Mouse (Mus musculus): ENCODE measurements around the gene Kmt2a. TPM values are rescaled to one million over a fixed set of nuclear protein-coding genes. Genes with fewer than 3 reads are reported as not detected.

Gene Kmt2a
- 11.9 and 12.0 TPM in 2 replicates for polyA plus RNA-seq (2016; fragmentation: Nextera tagmentation; extraction: Ambion mirVana)

GRCm38 (mm10) chr9:44881221-44881871, at the start of gene Kmt2a:
Gene Kmt2a (minus strand): TSS chr9:44881296.
- Histone ChIP-seq H3K9me3 (replicated peaks) (no peaks in the 10 kb centered on the region), H3K9ac (peak within 1 kb of the TSS; percentile 94), H3K4me2 (peak within 1 kb of the TSS; percentile 98), H3K27ac (ENCODE audit: poor library complexity, severe bottlenecking) (peak within 1 kb of the TSS; percentile 96), H3K4me1 (replicated peaks) (peaks cover 38% of the 10 kb centered on the region), H3K4me3 (peak within 1 kb of the TSS; percentile 87), H3K36me3 (0 out of 2 replicates have a peak, but pooled peaks cover 4% of the 10 kb centered on the region), H3K27me3 (replicated peaks) (peaks cover 4% of the 10 kb centered on the region; the same call in 1 of the 2 replicates)
- ATAC-seq (ENCODE audit: insufficient number of reproducible peaks, low FRiP score), result peak; percentile 92
- WGBS, result under 1% methylated on average over 66 of the region's 71 CpGs

- H3K4me2 ChIP-seq, result peak overlapping the region; percentile 80
- no peak overlapping the region for H3K9ac ChIP-seq
- no peak for ATAC-seq (ENCODE audit: insufficient number of reproducible peaks, low FRiP score)
- H3K4me1 ChIP-seq (replicated peaks), result 0 out of 2 replicates have a peak, but pooled peaks cover 4% of the 10 kb centered on the region
- H3K4me3 ChIP-seq, result peak overlapping the region; percentile 97
- H3K9me3 ChIP-seq (replicated peaks), result no peaks in the 10 kb centered on the region
- WGBS, result 69% methylated on average over 2 of the region's 2 CpGs
- H3K27ac ChIP-seq (ENCODE audit: poor library complexity, severe bottlenecking), result no peak overlapping the region
- H3K36me3 ChIP-seq, result peaks cover 13% of the 10 kb centered on the region
- no peaks in the 10 kb centered on the region for H3K27me3 ChIP-seq (replicated peaks)
Measured at GRCm38 (mm10) chr9:44921543-44921942, 40.4 kb upstream of the Kmt2a start.

- Histone ChIP-seq H3K27ac (ENCODE audit: poor library complexity, severe bottlenecking) (peak overlapping the region; percentile 94), H3K4me1 (replicated peaks) (0 out of 2 replicates have a peak, but pooled peaks cover 4% of the 10 kb centered on the region), H3K36me3 (peaks cover 13% of the 10 kb centered on the region), H3K9me3 (replicated peaks) (no peaks in the 10 kb centered on the region), H3K4me2 (peak overlapping the region; percentile 80), H3K4me3 (peak overlapping the region; percentile 97), H3K9ac (peak overlapping the region; percentile 60), H3K27me3 (replicated peaks) (no peaks in the 10 kb centered on the region)
- WGBS, result under 1% methylated on average over 8 of the region's 8 CpGs
- peak; percentile 75; the same call in 1 of the 2 replicates for ATAC-seq (ENCODE audit: insufficient number of reproducible peaks, low FRiP score)
Measured at GRCm38 (mm10) chr9:44921123-44921468, 40.0 kb upstream of the Kmt2a start.

GRCm38 (mm10) chr9:44920374-44921122, 39.5 kb upstream of the Kmt2a start, which contains the start of gene Atp5l:
Gene Atp5l (minus strand): TSS chr9:44920742.
- Histone ChIP-seq H3K27ac (ENCODE audit: poor library complexity, severe bottlenecking) (peak within 1 kb of the TSS; percentile 94), H3K9ac (peak within 1 kb of the TSS; percentile 99), H3K4me3 (peak within 1 kb of the TSS; percentile 97), H3K36me3 (peaks cover 9% of the 10 kb centered on the region), H3K9me3 (replicated peaks) (no peaks in the 10 kb centered on the region), H3K4me1 (replicated peaks) (peaks cover 4% of the 10 kb centered on the region; the same call in 1 of the 2 replicates), H3K27me3 (replicated peaks) (no peaks in the 10 kb centered on the region), H3K4me2 (peak within 1 kb of the TSS; percentile 80)
- ATAC-seq (ENCODE audit: insufficient number of reproducible peaks, low FRiP score), result peak; percentile 88
- under 1% methylated on average over 48 of the region's 48 CpGs for WGBS

- Histone ChIP-seq H3K36me3 (peaks cover 9% of the 10 kb centered on the region), H3K4me1 (replicated peaks) (peaks cover 10% of the 10 kb centered on the region), H3K9me3 (replicated peaks) (no peaks in the 10 kb centered on the region), H3K4me3 (peak overlapping the region; percentile 97), H3K27ac (ENCODE audit: poor library complexity, severe bottlenecking) (no peak overlapping the region), H3K27me3 (replicated peaks) (no peaks in the 10 kb centered on the region), H3K4me2 (peak overlapping the region; percentile 80), H3K9ac (peak overlapping the region; percentile 99)
- no peak for ATAC-seq (ENCODE audit: insufficient number of reproducible peaks, low FRiP score)
- WGBS, result 31% methylated on average over 2 of the region's 2 CpGs
Measured at GRCm38 (mm10) chr9:44919606-44920005, 38.5 kb upstream of the Kmt2a start.

GRCm38 (mm10) chr9:44916196-44916595, 35.1 kb upstream of the Kmt2a start:
- Histone ChIP-seq H3K27me3 (replicated peaks) (no peaks in the 10 kb centered on the region), H3K4me2 (no peak overlapping the region), H3K4me3 (no peak overlapping the region), H3K9me3 (replicated peaks) (no peaks in the 10 kb centered on the region), H3K36me3 (peaks cover 21% of the 10 kb centered on the region), H3K9ac (no peak overlapping the region), H3K4me1 (replicated peaks) (peaks cover 11% of the 10 kb centered on the region), H3K27ac (ENCODE audit: poor library complexity, severe bottlenecking) (no peak overlapping the region)
- 77% methylated on average over 1 of the region's 1 CpGs for WGBS
- ATAC-seq (ENCODE audit: insufficient number of reproducible peaks, low FRiP score), result no peak

GRCm38 (mm10) chr9:44914706-44915105, 33.6 kb upstream of the Kmt2a start:
- Histone ChIP-seq H3K9me3 (replicated peaks) (no peaks in the 10 kb centered on the region), H3K4me3 (no peak overlapping the region), H3K36me3 (peaks cover 36% of the 10 kb centered on the region), H3K4me2 (0 out of 2 replicates have a peak overlapping the region, but pooled peaks have one; percentile 12), H3K9ac (peak overlapping the region; percentile 35; the same call in 1 of the 2 replicates), H3K27me3 (replicated peaks) (no peaks in the 10 kb centered on the region), H3K4me1 (replicated peaks) (peaks cover 11% of the 10 kb centered on the region), H3K27ac (ENCODE audit: poor library complexity, severe bottlenecking) (no peak overlapping the region)
- 38% methylated on average over 4 of the region's 4 CpGs for WGBS
- no peak for ATAC-seq (ENCODE audit: insufficient number of reproducible peaks, low FRiP score)

- no peak for ATAC-seq (ENCODE audit: insufficient number of reproducible peaks, low FRiP score)
- Histone ChIP-seq H3K27me3 (replicated peaks) (no peaks in the 10 kb centered on the region), H3K4me3 (no peak overlapping the region), H3K9ac (no peak overlapping the region), H3K9me3 (replicated peaks) (no peaks in the 10 kb centered on the region), H3K4me2 (no peak overlapping the region), H3K4me1 (replicated peaks) (peaks cover 10% of the 10 kb centered on the region), H3K27ac (ENCODE audit: poor library complexity, severe bottlenecking) (no peak overlapping the region), H3K36me3 (peaks cover 31% of the 10 kb centered on the region)
- whole genome bisulfite sequencing, result 89% methylated on average over 4 of the region's 4 CpGs
Measured at GRCm38 (mm10) chr9:44911365-44911764, 30.3 kb upstream of the Kmt2a start.

GRCm38 (mm10) chr9:44905620-44906019, 24.5 kb upstream of the Kmt2a start:
- H3K4me3 ChIP-seq, result no peak overlapping the region
- peak overlapping the region; percentile 61 for H3K27ac ChIP-seq (ENCODE audit: poor library complexity, severe bottlenecking)
- H3K9me3 ChIP-seq (replicated peaks), result no peaks in the 10 kb centered on the region
- H3K9ac ChIP-seq, result no peak overlapping the region
- no peaks in the 10 kb centered on the region for H3K27me3 ChIP-seq (replicated peaks)
- WGBS, result 49% methylated on average over 4 of the region's 4 CpGs
- peaks cover 8% of the 10 kb centered on the region for H3K36me3 ChIP-seq
- no peak overlapping the region for H3K4me2 ChIP-seq
- peaks cover 22% of the 10 kb centered on the region for H3K4me1 ChIP-seq (replicated peaks)
- ATAC-seq (ENCODE audit: insufficient number of reproducible peaks, low FRiP score), result peak; percentile 75

- peaks cover 2% of the 10 kb centered on the region; the same call in 1 of the 2 replicates for H3K36me3 ChIP-seq
- 0 out of 2 replicates have a peak, but pooled peaks have one; percentile 57 for ATAC-seq (ENCODE audit: insufficient number of reproducible peaks, low FRiP score)
- no peak overlapping the region for H3K9ac ChIP-seq
- no peaks in the 10 kb centered on the region for H3K27me3 ChIP-seq (replicated peaks)
- H3K9me3 ChIP-seq (replicated peaks), result no peaks in the 10 kb centered on the region
- no peak overlapping the region for H3K4me2 ChIP-seq
- WGBS, result 38% methylated on average over 5 of the region's 5 CpGs
- H3K4me1 ChIP-seq (replicated peaks), result peaks cover 22% of the 10 kb centered on the region
- H3K27ac ChIP-seq (ENCODE audit: poor library complexity, severe bottlenecking), result peak overlapping the region; percentile 61
- H3K4me3 ChIP-seq, result no peak overlapping the region
Measured at GRCm38 (mm10) chr9:44904964-44905363, 23.9 kb upstream of the Kmt2a start.

- no peak overlapping the region for H3K27ac ChIP-seq (ENCODE audit: poor library complexity, severe bottlenecking)
- H3K9me3 ChIP-seq (replicated peaks), result no peaks in the 10 kb centered on the region
- no peak for ATAC-seq (ENCODE audit: insufficient number of reproducible peaks, low FRiP score)
- H3K4me1 ChIP-seq (replicated peaks), result peaks cover 22% of the 10 kb centered on the region
- H3K9ac ChIP-seq, result no peak overlapping the region
- no peak overlapping the region for H3K4me3 ChIP-seq
- no peaks in the 10 kb centered on the region for H3K27me3 ChIP-seq (replicated peaks)
- no peak overlapping the region for H3K4me2 ChIP-seq
- WGBS, result 76% methylated on average over 4 of the region's 4 CpGs
- no peaks in the 10 kb centered on the region for H3K36me3 ChIP-seq
Measured at GRCm38 (mm10) chr9:44903856-44904255, 22.8 kb upstream of the Kmt2a start.
